Mouse (Mus musculus): ENCODE measurements around the gene Ppa1.

Gene Ppa1

DNA sequence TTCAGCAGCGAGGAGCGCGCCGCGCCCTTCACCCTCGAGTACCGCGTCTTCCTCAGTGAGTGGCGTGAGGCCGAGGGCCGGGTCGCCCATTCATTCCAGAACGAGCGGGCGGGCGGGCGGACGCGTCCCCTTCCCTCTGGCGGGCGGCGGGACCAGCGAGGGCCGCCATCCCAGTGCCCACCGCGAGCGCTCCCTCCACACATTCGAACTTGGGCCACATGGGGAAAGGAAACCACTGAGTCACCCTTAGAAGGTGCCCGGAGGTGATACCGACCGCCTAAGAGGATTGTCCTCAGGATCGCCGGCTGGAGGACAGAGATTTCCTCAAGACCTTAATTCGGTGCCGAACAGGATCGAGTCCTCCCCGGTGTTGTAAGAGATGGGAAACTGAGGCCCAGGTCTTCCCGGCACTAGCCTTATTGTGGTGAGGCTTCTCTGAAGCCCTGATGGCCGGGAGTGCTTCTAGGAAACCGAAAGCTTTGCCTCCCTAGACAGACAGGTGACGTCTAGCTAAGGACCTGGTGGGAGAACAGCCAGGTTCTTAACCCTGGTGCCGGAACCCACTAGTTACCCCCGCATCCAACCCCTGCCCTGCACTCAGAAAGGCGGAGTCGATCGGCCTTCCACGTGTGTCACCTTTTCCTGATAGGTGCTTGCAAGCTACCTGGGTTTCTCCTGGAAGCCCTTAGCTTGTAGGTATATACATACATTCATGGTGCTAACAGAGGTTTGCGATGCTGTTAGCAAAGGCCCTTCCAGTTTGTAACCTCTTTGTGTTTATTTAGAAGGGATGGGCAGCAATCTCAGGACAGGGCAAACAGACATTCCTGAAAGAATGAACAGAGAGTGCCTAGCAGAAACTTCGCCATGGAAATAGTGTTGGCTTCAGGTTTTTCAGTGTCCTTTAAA is 639 bp downstream of the Ppa1 start:
- DNase-seq: peak in 1 of 2 experiments; percentile 16

DNA sequence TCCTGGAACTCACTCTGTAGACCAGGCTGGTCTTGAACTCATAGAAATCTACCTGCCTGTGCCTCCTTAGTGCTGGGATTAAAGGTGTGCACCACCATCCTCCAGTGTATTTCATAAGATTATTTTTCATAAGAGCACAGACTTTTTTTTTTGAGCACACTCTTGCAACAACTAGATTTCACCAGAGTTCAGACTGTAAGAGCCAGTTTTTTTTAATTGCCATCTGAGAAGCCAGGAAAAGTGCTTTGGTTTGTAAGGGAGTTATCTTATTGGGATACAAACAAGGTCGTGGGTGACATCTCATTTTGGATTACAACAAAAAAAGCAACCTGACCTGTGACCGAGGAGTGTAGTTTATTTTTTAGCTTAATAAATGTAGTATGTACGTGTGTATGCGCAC is 5.8 kb downstream of the Ppa1 start:
- DNase-seq: no peak

DNA sequence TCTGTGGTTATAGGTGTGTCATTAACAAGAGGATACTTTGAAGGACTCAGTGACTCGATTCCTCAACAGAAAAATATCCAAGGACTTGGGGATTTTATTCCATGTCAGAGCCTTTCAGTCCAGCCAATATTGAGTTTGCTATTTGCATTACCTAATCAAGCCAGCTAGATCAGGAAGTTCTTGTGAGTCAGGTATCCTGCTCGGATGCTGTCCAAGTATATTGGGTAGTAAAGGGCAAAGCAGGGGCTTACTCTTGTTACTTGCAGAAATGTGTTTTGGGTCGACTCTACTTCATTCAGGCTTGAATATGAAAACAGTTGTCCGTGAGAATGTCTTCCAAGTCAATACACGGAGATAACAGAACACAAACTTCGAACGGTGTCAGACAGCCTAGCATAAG is 6.3 kb downstream of the Ppa1 start:
- DNase-seq: no peak

DNA sequence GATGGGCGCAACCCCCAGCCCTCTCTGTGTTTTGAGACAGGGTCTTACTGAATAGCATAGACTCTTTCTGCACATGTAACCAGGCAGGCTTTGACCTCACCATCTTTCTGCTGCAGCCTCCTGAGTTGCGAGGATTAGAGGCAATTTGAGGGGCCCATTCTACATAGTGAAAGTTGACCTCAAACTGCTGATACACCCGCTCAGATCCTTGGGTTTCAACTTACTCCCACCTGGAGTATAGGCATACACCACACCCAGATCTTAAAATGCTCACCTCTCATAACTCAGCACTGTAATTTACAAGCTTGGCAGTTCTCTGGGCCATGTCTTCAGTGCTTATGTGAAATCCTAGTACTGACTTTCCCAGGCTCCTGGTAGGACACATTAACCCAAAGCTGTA is 6.8 kb downstream of the Ppa1 start:
- no peak for DNase-seq

DNA sequence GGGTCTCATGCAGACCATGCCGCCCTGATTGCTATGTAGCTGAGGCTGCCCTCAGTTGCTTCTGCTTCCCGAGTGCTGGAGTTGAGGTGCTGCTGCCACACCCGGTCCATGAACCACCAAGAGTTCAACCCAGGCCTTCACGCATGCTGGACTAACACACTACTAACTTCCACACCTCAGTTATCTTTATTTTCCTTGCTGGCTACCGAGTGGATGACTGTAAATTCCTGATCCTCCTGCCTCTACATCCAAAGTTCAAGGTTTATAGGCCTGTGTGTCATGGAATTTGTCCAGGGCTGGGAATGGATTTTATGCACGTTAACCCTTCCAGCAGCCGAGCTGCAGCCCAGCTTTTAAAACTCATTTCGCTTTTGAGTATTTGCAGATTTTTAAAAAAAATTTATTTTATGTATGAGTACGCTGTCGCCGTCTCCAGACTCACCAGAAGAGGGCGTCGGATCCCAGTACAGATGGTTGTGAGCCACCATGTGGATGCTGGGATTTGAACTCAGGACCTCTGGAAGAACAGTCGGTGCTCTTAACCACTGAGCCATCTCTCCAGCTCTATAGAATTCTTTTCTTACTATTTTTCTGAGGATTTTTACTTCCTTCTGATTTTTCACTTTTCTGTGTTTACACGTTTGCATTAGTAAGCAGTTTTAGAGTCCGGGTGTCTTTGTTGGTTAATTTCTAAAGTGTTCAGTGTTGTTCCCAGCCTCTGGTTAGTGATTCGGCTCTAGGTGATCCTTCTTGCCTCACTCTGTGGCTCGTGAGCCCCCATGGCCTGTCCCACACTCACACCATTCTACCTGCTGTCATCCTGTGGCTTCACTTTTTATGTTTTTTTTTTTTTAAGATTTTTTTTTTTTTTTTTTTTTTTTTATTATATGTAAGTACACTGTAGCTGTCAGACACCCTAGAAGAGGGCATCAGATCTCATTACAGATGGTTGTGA is 8.9 kb downstream of the Ppa1 start:
- DNase-seq: no peak

DNA sequence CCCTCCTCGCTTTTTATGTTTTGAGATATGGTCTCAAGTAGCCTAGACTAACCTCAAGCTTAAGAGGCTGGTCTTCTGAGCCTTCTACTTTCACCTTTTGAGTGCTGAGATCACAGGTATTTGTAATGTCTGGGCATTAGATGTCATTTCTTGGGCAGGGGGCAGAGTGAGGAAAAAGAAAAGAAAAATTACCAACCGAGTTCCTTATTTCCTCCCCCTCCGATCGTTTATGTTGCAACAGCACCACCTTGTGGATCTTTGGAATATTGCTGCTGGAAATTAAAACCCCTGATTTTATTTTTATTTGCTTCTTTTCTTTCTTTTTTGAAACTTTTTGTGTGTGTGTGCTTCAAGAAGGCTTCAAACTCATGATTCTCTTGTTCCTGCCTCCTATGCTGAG is 9.6 kb downstream of the Ppa1 start:
- peak in 1 of 2 experiments; percentile 40 for DNase-seq

DNA sequence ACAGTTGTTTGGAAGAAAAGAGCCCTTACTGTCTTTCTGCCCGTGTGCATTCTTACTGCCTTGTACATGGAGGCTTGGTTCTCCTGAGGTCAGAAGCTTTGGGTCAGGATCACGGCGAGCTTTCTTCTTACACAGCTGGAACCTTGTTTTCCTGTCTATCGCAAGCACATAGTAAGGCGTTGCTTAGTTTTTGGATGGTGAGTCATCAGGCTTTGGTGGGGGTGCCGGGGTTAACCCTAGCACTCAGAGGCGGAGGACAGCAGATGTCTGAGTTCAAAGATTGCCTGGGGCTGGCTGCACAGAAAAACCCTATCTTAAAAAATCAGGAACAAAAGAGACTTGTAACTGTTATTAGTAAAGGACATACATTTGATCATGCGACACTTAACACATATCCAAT is 13.5 kb downstream of the Ppa1 start:
- DNase-seq: no peak

DNA sequence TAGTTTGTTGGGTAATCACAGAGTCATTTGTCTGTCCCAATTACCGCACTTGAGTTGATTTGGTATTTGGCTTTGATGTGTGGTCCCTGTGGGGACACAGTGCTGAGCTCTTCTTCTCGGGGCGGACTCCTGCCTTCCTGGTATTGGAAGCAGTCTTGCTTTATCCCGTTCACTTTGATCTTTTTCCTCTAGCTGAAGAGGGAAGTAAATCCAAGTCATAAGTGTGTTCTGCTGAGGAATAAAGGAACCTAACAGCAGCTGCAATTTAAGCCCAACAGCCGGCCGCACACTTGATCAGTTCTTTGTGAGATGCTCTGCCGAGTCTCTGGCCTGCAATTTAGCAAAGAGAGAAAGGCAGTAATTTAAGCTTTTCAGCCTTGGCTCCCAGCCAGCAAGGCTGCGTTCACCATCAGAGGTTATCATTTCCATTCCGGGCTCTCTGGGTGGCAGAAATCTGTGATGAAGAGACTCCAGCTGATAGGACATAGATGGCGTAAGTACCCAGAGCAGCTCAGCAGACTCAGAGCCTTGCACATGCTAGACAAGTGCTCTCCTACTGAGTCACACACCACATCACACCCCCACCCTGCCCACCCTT is 14.1 kb downstream of the Ppa1 start:
- no peak for DNase-seq

DNA sequence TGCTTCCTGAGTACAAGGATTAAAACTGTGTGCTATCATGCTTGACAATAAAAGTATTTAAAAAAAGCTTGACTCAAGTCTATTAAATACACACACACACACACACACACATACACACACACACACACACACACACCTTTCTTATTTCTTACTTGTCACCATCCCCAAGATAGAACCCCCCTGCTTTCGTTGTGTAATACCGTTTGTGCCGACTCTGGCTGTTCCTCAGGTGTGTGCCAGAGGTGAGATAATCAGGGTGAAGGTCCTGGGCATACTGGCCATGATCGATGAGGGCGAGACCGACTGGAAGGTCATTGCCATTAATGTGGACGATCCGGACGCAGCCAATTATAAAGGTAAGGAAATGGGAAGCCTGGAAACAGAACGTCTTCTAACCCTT is 16.8 kb downstream of the Ppa1 start:
- no peak for DNase-seq

DNA sequence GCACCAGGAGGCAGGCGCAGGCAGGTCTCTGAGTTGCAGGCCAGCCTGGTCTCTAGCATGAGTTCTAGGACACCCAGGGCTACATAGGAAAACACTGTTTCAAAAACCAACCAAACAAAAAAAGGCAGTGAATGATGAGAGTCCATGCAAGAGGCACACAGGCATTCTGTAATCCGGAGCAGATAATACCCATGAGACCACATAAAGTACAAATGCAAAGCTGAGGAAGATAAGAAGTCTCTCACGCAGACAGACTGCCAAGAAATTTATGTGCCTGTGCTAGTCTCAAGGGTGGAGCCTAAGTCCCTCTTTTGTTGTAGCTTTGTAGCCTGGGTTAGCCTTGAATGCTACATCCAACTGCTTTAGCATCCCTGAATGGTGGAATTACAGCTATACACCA is 17.3 kb downstream of the Ppa1 start:
- DNase-seq: no peak

DNA sequence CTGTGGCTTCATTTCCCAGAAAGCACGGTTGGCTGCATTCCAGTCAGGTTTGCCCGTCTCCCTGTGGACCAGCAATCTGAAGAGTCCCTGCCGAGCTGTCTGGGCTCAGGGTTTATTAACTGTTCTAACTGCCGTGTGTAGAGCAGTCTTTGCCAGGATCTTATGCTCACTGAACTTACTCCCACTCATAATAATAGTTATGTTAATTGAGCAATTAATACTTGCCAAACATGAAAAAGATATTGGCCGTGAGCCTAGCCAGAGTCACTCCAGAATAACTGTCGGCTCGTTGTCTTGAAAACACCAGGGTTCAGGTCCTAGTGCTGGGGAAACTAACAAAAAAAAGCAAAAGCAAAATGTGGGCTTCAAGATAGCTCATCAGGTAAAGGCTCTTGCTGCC is 20.9 kb downstream of the Ppa1 start:
- no peak for DNase-seq

DNA sequence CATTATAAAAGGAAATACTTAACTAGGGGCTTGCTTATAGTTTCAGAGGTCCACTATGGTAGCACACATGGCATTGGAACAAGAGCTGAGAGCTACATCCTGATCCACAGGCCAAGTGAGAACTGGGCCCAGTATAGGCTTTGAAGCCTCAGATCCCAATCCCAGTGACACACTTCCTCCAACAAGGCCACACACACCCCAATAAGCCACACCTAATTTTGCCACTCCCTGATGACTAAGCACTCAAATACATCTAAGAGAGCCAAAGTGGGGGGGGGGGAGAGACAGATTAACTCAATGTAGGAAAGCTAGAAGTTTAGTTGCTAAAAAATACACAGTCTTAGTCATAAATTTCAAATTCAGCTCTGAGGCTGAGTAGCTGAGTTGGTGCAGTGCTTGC is 21.5 kb downstream of the Ppa1 start:
- no peak for DNase-seq

DNA sequence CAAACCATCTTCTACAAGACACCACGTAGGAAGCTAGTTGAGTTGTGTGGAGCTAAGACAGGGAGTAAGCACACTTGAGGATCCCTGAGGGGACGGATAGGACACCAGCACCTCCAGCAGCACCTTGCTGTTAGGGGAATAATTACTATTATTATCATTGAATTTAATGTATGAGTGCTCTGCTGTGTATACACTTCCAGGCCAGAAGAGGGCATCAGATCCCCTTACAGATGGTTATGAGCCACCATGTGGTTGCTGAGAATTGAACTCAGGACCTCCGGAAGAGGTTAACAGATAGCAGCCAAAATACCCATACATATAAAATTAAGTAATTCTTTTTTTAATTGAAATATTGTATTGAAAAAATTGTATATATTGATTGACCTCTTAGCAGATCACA is 22.4 kb downstream of the Ppa1 start:
- no peak for DNase-seq

DNA sequence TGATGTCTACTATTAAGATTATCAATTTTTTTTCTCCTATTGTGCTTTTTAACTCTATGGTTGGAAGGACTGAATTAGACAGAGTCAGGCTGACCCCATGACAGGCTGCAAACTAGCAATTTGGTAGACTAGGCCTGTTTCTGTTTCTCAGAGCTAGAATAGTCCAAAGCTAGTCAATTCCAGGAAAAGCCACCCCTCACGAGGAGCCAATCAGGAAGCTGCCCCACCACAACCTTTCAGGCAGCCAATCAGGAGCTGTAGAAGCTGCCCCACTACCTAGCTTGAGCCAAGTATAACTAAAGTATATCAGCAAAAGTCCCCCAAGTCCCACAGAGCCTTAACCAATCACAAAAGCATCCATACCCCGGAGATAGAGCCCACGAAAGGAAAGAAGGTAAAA is 27.6 kb downstream of the Ppa1 start:
- DNase-seq: no peak

DNA sequence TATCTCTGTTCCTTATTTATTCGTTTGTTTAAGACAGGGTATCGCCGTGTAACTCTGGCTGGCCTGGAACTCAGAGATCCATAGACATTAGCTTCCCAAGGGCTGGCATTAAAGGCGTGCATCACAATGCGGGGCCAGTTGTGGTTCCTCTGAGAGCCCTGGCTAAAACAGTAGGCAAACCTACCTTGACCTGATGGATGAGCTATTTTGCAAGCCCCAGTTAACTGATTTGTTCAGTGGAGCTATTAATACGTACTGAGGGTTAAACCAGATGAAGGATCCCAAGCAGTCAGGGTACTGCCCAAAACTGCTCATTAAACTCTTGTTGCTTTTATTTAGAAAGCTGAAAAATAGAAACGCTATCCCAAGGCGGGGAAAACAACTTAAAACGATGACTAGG is 31.2 kb downstream of the Ppa1 start:
- no peak for DNase-seq

DNA sequence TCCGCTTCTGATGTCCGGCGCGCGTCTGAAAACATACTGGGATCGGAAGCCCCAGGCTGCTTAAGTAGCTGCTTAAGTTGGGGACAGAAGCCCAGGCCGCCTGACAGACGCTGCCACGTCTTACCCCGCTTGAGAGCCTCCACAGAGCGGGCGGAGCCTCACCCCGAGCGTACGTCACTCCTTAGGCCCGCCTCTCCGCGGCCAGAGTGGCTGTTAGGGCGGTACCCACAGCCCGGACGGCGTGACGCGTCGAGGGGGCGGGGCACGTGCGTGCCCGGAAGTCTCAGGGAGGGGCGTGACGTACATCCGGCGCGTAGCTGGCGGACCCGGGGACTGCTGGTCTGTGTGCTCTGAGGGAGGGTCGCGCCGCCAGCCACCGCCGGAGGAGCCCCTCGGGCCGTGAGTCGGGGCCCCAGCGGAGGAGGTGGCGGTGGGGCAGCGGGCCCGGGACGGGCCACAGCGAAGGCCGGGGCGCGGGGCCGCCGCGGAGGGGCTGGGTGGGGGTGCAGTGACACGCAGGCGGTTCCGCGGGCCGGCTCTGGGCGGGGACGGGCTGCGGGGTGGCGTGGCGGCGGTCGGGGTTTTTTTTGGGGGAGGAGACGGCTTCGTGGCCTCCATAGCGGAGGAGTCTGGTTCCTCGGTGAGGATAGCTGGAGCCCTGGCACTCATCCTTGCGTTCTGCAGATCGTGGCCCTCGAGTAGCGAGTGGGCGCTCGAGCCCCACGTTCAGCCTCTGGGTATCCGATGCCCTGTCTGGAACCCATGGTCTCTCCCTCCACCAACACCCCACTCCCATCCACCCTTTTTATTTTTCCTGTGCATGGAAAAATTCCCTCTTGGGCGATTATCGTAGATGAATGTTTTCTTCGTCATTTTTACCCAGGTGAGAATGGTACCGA is 31.9 kb downstream of the Ppa1 start, which contains the start of gene Sar1a:
Gene Sar1a (plus strand): TSS at position 285 of the 899 bp plus-strand sequence.
- peak; percentile 97 to 98 for DNase-seq

DNA sequence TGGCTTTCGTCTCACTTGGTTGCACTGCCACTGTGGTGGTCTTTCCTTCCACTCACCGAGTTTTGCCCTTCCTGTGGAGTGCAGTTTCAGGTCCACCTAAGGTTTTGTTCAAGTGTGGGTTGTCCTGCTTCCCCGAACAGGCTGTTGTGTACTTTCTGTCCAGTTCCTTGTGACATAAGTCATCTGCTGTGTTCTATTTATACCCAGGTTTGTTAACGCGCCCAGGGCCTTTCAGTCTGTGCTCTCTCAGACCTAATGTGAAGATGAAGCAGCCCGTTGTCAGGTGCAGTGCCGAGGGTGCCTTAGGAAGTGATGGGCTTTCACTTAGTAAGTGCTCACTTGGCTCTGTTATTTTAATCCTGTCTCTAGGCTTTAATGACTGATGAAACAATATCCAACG is 41.1 kb downstream of the Ppa1 start:
- DNase-seq: no peak

DNA sequence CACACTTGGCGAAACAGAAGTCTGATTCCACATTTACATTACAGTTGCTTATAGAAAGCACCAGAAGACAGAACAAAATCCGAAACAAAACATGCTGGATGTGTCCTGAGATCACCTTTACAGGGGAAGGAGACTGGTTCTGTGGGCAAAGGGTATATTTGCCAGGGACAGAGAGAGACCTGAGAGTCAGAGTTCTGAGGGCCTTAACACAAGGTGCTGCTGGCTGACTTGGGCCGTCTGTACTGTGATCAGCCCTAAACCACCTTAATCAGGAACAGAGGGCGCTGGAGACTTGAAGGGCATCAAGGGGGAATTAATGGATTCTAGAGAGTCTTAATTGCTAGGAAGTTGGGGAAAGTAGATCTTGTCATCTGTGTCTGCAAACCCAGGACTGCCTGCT is 45.2 kb downstream of the Ppa1 start:
- no peak for DNase-seq

DNA sequence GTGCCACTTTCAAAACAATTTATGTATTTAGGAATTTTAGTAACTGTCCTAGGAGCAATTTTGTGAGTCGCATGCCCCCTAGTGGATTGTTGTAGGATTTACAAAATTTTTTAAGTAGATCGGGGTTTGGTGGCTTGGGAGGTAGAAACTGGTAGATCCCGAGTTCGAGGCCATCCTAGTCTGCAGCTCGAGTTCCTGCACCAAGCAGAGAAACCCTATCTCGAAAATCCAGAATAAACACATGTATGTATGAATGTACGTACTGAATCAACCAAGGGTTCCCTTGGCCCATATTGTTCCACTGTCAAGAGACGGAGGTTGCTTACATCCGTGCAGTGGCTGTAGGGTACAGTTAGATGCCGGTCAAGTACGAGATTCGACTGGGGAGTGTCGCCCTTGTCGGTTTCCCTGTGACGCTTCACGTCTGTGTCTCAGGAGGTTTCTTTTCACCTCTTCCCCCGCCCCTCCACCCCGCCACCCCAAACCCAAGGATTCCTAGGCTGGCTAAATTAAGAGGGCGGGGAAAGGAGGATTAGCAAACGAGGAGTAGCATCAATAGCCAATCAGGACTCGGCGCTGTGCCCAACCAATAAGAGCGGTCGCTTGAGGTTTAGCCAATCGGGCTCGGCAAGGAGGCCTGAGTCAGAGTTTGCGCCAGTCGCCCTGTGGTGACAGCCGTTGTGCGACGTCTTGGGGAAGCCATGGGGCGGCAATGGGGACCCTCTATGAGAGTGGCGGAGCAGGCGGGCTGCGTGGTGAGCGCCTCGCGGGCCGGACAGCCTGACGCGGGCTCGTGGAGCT is 46.7 kb downstream of the Ppa1 start, which contains the start of gene Tysnd1:
Gene Tysnd1 (plus strand): TSS at position 645 of the 801 bp plus-strand sequence.
- peak; percentile 86 to 89 for DNase-seq

DNA sequence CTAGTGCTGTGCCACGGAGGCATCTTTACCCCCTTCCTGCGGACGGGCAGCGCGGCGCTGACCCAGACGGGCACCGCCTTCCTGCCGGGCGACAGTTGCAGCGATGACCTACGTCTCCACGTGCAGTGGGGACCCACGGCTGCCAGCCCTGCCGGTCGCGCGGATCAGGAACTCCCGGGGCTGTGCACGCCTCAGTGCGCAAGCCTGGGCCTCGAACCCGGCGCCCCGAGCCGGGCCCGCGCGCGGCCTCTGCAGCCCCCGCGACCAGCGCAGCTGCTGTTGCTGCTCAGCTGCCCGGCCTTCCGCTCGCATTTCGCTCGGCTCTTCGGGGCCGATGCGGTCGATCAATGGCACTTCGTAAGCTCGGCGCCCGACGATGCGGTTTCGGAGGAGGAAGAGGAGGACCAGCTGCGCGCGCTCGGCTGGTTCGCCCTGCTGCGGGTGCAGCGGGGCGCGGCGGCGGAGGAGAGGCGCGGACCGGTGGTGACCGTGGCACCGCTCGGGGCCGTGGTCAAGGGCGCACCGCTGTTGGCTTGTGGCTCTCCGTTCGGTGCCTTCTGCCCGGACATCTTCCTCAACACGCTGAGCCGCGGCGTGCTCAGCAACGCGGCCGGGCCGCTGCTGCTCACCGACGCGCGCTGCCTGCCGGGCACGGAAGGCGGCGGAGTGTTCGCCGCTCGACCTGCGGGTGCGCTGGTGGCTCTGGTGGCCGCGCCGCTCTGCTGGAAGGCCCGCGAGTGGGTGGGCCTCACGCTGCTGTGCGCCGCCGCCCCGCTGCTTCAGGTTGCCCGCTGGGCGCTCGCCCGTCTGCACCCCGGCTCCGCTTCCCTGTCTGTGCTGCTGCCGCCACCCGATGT is 47.6 kb downstream of the Ppa1 start:
- peak in 1 of 2 experiments; percentile 15 for DNase-seq

DNA sequence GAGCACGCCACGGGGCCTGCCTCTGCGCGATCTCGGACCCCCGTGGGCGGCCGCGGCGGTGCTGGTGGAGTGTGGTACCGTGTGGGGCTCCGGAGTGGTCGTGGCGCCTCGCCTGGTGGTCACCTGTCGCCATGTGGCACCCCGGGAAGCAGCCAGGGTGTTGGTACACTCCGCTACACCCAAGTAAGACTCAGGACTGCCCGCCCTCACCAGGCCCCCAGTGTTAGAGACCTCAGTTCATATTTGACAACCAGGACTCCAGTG is 48.1 kb downstream of the Ppa1 start:
- DNase-seq: no peak
